Comparison of ENCODE assay signal across 44 mouse cellular contexts in the genomic region with DNA sequence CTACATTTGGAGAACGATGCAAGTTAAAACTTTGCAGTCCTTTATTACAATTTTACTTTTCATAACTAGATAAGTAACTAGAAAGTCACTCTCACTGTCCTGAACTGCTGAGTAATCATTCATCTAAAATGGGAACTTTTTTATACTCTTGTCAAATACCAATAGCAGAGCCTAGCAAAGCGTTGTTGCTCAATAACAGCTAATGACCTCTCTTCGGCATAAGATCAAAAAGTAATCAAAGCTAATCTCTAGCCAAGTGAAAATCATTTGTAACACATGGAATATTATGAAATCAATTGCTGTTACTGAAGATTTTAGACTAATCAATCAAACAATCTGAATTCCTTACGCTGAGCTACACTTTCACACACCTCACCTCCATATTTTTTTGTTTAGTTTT. TPM values are rescaled to one million over a fixed set of nuclear protein-coding genes. Genes with fewer than 3 reads are reported as not detected.
"Had no signal": no experiment of that assay in that cellular context is flagged by ENCODE, and none has a peak within 500 bp of the region (broad histone marks: within the 10 kb centered on the region; RNA-seq: fewer than 3 reads in every experiment).

No protein-coding gene starts in this region.

- H3K4me1 ChIP-seq: limb, embryonic 10.5 days; limb, embryonic 12.5 days; limb, embryonic 13.5 days; limb, embryonic 15.5 days; liver, embryonic 12.5 days; liver, embryonic 13.5 days; liver, embryonic 15.5 days; lung, embryonic 15.5 days; megakaryocyte, embryonic 14.5 days; midbrain, embryonic 10.5 days; midbrain, embryonic 12.5 days; midbrain, embryonic 13.5 days; midbrain, embryonic 15.5 days had no signal

- H3K27me3 ChIP-seq: limb, embryonic 12.5 days; limb, embryonic 13.5 days; limb, embryonic 15.5 days; liver, embryonic 12.5 days; liver, embryonic 13.5 days; liver, embryonic 15.5 days; lung, embryonic 15.5 days; midbrain, embryonic 12.5 days; midbrain, embryonic 13.5 days; midbrain, embryonic 15.5 days had no signal

- H3K9me3 ChIP-seq: limb, embryonic 10.5 days; limb, embryonic 12.5 days; limb, embryonic 13.5 days; limb, embryonic 15.5 days; liver, embryonic 12.5 days; liver, embryonic 13.5 days; liver, embryonic 15.5 days; lung, embryonic 15.5 days; megakaryocyte, embryonic 14.5 days; midbrain, embryonic 10.5 days; midbrain, embryonic 12.5 days; midbrain, embryonic 13.5 days; midbrain, embryonic 15.5 days had no signal

- H3K9ac ChIP-seq: limb, embryonic 12.5 days; limb, embryonic 13.5 days; limb, embryonic 15.5 days; liver, embryonic 12.5 days; liver, embryonic 13.5 days; liver, embryonic 14.5 days; liver, embryonic 15.5 days; lung, embryonic 14.5 days; lung, embryonic 15.5 days; midbrain, embryonic 12.5 days; midbrain, embryonic 13.5 days; midbrain, embryonic 15.5 days had no signal

- ATAC-seq: liver, embryonic 12.5 days; lung, postnatal 0 days; midbrain, embryonic 13.5 days; midbrain, embryonic 15.5 days; midbrain, embryonic 16.5 days had no signal

- DNase-seq: left cerebral cortex, postnatal 4 days; liver; liver, embryonic 13.5 days; lung, adult 18-20 months; lung, adult 2 months; lung, embryonic 14.5 days; lung, postnatal 10 days; lung, postnatal 14 days; lung, postnatal 36 days; lung, postnatal 4 days; midbrain, embryonic 14.5 days had no signal

- H3K4me2 ChIP-seq: limb, embryonic 12.5 days; limb, embryonic 13.5 days; limb, embryonic 15.5 days; liver, embryonic 11.5 days; liver, embryonic 12.5 days; liver, embryonic 13.5 days; liver, embryonic 15.5 days; lung, embryonic 14.5 days; lung, embryonic 15.5 days; midbrain, embryonic 11.5 days; midbrain, embryonic 12.5 days; midbrain, embryonic 13.5 days; midbrain, embryonic 15.5 days had no signal

- H3K36me3 ChIP-seq: limb, embryonic 10.5 days; limb, embryonic 12.5 days; limb, embryonic 13.5 days; limb, embryonic 15.5 days; liver, embryonic 12.5 days; liver, embryonic 13.5 days; liver, embryonic 15.5 days; lung, embryonic 15.5 days; midbrain, embryonic 10.5 days; midbrain, embryonic 12.5 days; midbrain, embryonic 13.5 days; midbrain, embryonic 15.5 days had no signal

- H3K27ac ChIP-seq: left cerebral cortex, adult 2 months; limb, embryonic 10.5 days; limb, embryonic 12.5 days; limb, embryonic 13.5 days; limb, embryonic 15.5 days; liver, embryonic 12.5 days; liver, embryonic 13.5 days; liver, embryonic 14.5 days; liver, embryonic 15.5 days; lung, embryonic 15.5 days; macrophage; midbrain, embryonic 10.5 days; midbrain, embryonic 12.5 days; midbrain, embryonic 13.5 days; midbrain, embryonic 15.5 days had no signal

- H3K4me3 ChIP-seq: left cerebral cortex, adult 2 months; limb, embryonic 10.5 days; limb, embryonic 12.5 days; limb, embryonic 13.5 days; limb, embryonic 15.5 days; liver, embryonic 12.5 days; liver, embryonic 13.5 days; liver, embryonic 15.5 days; lung, embryonic 15.5 days; megakaryocyte, embryonic 14.5 days; midbrain, embryonic 10.5 days; midbrain, embryonic 12.5 days; midbrain, embryonic 13.5 days; midbrain, embryonic 15.5 days; myocyte had no signal

RNA-seq across cellular contexts. Expression of gene Stmnd1, which starts 24.2 kb away (rescaled TPM):
- total RNA-seq: left cerebral cortex, adult 2 months; left cerebral cortex, adult 8-10 months; left cerebral cortex, postnatal 10 days; left cerebral cortex, postnatal 14 days; left cerebral cortex, postnatal 25 days; left cerebral cortex, postnatal 36 days; megakaryocyte progenitor cell, adult 5-6 weeks; megakaryocyte, adult 5-6 weeks; megakaryocyte-erythroid progenitor cell, adult 5-6 weeks; midbrain, postnatal 0 days; monocyte, adult 5-6 weeks had no signal
- polyA plus RNA-seq: limb, embryonic 10.5 days; limb, embryonic 11.5 days; liver, embryonic 11.5 days; liver, embryonic 12.5 days; liver, embryonic 13.5 days; liver, embryonic 14.5 days; liver, embryonic 15.5 days; liver, embryonic 16.5 days; lung, embryonic 14.5 days; macrophage; midbrain, embryonic 10.5 days; midbrain, embryonic 12.5 days; midbrain, embryonic 13.5 days; midbrain, embryonic 14.5 days; midbrain, embryonic 15.5 days; midbrain, embryonic 16.5 days; midbrain, postnatal 0 days; neural tube, embryonic 11.5 days had no signal
